Mouse (Mus musculus) brain, embryonic 18.5 days (tissue): ENCODE measurements at regions not wholly inside any gene's neighbourhood (a gene's known extent, or its start where the extent isn't known, plus 50 kb on each side); places are given as distances from the start of the nearest gene placed in this dataset.
"Not testable (repeated sequence)": the region's sequence is repeated elsewhere in the genome, so short reads cannot be mapped to it uniquely, and the experiment has no call there.

Experiments used
- DNase-seq: peaks from one replicate; pipeline ENCODE4 v3.0.0-alpha.2; 2012; ENCODE audit warnings: low read depth, low spot score

DNA sequence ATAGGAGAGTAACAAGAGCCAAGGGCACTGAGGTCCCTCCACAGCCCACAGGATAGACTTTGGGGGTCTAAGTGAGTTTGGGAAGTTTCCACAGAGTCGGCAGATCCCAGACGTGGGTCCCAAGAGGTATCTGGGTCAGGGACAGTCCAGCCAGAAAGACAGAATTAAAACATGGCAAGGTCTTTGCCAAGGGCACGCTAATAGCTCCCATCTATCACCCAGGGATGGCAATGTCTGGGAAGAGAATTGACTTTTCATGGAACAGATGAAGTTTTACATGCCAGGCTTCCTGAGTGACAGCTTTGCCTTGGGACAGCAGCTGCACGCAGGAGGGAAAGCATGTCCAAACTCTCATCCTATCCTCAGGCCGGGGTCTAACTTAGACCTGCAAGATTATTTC lies 563.5 kb downstream of the Gm10330 start:
- not testable (repeated sequence) for DNase-seq

DNA sequence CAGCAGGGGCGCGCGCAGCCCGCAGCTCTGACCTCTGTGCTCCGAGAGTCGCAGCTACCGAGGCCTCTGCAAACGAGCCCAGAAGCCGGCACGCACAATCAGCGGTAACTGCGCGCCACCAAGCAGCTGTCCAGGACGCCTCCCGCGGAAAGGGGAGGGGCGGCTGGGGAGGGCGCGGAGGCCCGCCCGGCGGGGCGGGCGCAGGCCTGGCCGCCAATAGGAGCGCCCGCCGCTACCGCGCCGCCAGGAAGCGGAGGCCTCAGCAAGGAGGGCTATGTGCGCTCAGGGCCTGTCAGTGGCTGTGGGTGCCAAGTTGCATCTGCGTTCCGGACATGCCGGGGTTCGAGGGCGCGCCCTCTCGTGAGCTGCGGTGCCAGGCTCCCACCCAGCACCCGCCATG lies 590.5 kb downstream of the Gm10330 start:
- DNase-seq = peak; percentile 16

DNA sequence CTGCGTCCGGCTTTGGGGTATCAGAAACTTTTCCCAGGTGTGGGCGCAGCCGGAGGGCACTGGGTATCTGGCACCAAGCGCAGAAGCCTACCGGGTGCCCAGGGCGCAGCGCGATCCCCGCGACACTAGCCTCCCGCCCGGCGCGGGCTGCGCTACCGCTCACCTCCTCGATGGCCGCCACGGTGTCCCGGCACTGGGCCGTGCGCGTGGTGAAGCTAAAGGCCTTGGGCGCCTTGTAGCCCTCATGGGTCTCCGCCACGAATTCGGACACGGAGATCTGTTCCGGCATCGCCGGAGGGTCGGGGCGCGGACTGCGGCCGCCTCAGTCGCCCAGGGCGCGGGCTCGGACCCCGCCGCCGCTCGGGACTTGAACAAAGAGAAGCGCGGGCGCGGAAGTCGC lies 591.0 kb downstream of the Gm10330 start:
- not testable (repeated sequence) for DNase-seq
